Mouse (Mus musculus) bone marrow, adult 2 months (tissue): ENCODE measurements at regions not wholly inside any gene's neighbourhood (a gene's known extent, or its start where the extent isn't known, plus 50 kb on each side); places are given as distances from the start of the nearest gene placed in this dataset.

Experiments used
- H3K27ac ChIP-seq: fragments of 200-500 bp; 2 replicates; pipeline ENCODE4 v1.5.1; 2012; ENCODE audit warnings: low read depth, mild to moderate bottlenecking, control low read depth, inconsistent platforms, low read length; ENCODE audit not compliant: control insufficient read depth, poor library complexity, insufficient read depth
- H3K4me1 ChIP-seq: fragments of 200-500 bp; 2 replicates; pipeline ENCODE4 v1.6.1; 2011; ENCODE audit warnings: low read length; ENCODE audit not compliant: control insufficient read depth, insufficient read depth
- H3K4me3 ChIP-seq: fragments of 200-500 bp; replicated peaks from 2 replicates; pipeline ENCODE3; 2011; ENCODE audit warnings: mild to moderate bottlenecking, low read depth, low read length, control low read depth; ENCODE audit not compliant: control insufficient read depth
- CTCF ChIP-seq: fragments of 200-500 bp; IDR thresholded peaks from 2 replicates; pipeline ENCODE4 v1.5.1; 2011; ENCODE audit warnings: low read length, control low read depth; ENCODE audit not compliant: control insufficient read depth, insufficient read depth
- POLR2A ChIP-seq: fragments of 200-500 bp; IDR thresholded peaks from 2 replicates; pipeline ENCODE4 v1.6.1; 2011; ENCODE audit warnings: low read depth, mild to moderate bottlenecking, control low read depth, low read length, borderline replicate concordance; ENCODE audit not compliant: control insufficient read depth
- WGBS: fragments of 180-500 bp; shearing (Covaris S2); methylation state at CpG from one replicate; pipeline ENCODE4 v1.1.7; 2018; 5-methylcytosine and 5-hydroxymethylcytosine counted together

GRCm38 (mm10) chr4:81005507-81006328, 95.3 kb downstream of the Lurap1l start:
- TF ChIP-seq POLR2A (no peak), CTCF (no peak)
- no peaks in the 10 kb centered on the region; the same call in 1 of the 2 replicates for H3K4me1 ChIP-seq
- H3K4me3 ChIP-seq, result no peak overlapping the region
- 70% methylated on average over 7 of the region's 7 CpGs for WGBS
- no peak overlapping the region for H3K27ac ChIP-seq

GRCm38 (mm10) chr4:81006546-81006945, 96.1 kb downstream of the Lurap1l start:
- no peak for TF ChIP-seq POLR2A
- no peak for TF ChIP-seq CTCF
- 74% methylated on average over 1 of the region's 1 CpGs for WGBS
- H3K4me3 ChIP-seq, result no peak overlapping the region

GRCm38 (mm10) chr4:81021850-81022249, 111.4 kb downstream of the Lurap1l start:
- WGBS, result 69% methylated on average over 2 of the region's 2 CpGs
- no peak overlapping the region for H3K4me3 ChIP-seq
- H3K4me1 ChIP-seq, result no peaks in the 10 kb centered on the region
- no peak for TF ChIP-seq POLR2A
- no peak for TF ChIP-seq CTCF
- no peak overlapping the region for H3K27ac ChIP-seq

More at GRCm38 (mm10) chr4:81006546-81006945, 96.1 kb downstream of the Lurap1l start:
- Histone ChIP-seq H3K27ac (no peak overlapping the region), H3K4me1 (no peaks in the 10 kb centered on the region; the same call in 1 of the 2 replicates)

- no peaks in the 10 kb centered on the region for H3K4me1 ChIP-seq
- no peak overlapping the region for H3K4me3 ChIP-seq
- TF ChIP-seq CTCF, result no peak
- no peak for TF ChIP-seq POLR2A
- no peak overlapping the region for H3K27ac ChIP-seq
- 79% methylated on average over 14 of the region's 14 CpGs for WGBS
Observed at GRCm38 (mm10) chr4:81023436-81023983, 113.1 kb downstream of the Lurap1l start.

- Histone ChIP-seq H3K4me1 (no peaks in the 10 kb centered on the region), H3K27ac (no peak overlapping the region), H3K4me3 (no peak overlapping the region)
- no peak for TF ChIP-seq POLR2A
- no peak for TF ChIP-seq CTCF
- 80% methylated on average over 1 of the region's 1 CpGs for WGBS
Observed at GRCm38 (mm10) chr4:81027558-81027957, 117.1 kb downstream of the Lurap1l start.

GRCm38 (mm10) chr4:81030671-81031070, 120.2 kb downstream of the Lurap1l start:
- TF ChIP-seq CTCF (no peak), POLR2A (no peak)
- 71% methylated on average over 3 of the region's 3 CpGs for WGBS
- no peaks in the 10 kb centered on the region for H3K4me1 ChIP-seq
- H3K27ac ChIP-seq, result no peak overlapping the region
- no peak overlapping the region for H3K4me3 ChIP-seq

- Histone ChIP-seq H3K4me3 (no peak overlapping the region), H3K4me1 (no peaks in the 10 kb centered on the region), H3K27ac (no peak overlapping the region)
- TF ChIP-seq CTCF, result no peak
- TF ChIP-seq POLR2A, result no peak
Observed at GRCm38 (mm10) chr4:81037336-81037902, 127.0 kb downstream of the Lurap1l start.

GRCm38 (mm10) chr4:81058227-81058626, 147.8 kb downstream of the Lurap1l start:
- TF ChIP-seq CTCF (no peak), POLR2A (no peak)
- H3K4me1 ChIP-seq, result no peaks in the 10 kb centered on the region
- H3K4me3 ChIP-seq, result no peak overlapping the region
- H3K27ac ChIP-seq, result no peak overlapping the region
- 68% methylated on average over 1 of the region's 1 CpGs for WGBS

GRCm38 (mm10) chr4:81058809-81059208, 148.4 kb downstream of the Lurap1l start:
- no peak for TF ChIP-seq CTCF
- TF ChIP-seq POLR2A, result no peak
- Histone ChIP-seq H3K4me3 (no peak overlapping the region), H3K27ac (no peak overlapping the region), H3K4me1 (no peaks in the 10 kb centered on the region)
- WGBS, result 76% methylated on average over 5 of the region's 5 CpGs
